24 mouse cellular contexts compared by ENCODE assay signal in genomic region chr1:89775750-89776149, GRCm38 (mm10).
"Had no signal": no experiment of that assay in that cellular context is flagged by ENCODE, and none has a peak within 500 bp of the region (broad histone marks: within the 10 kb centered on the region; RNA-seq: fewer than 3 reads in every experiment).

No protein-coding gene starts in this region.

- H3K4me1 ChIP-seq: intestine, embryonic 15.5 days; liver, embryonic 12.5 days had no signal

- DNase-seq: gastrocnemius, postnatal 10 days; gastrocnemius, postnatal 25 days; heart, adult 18-20 months; heart, postnatal 10 days; heart, postnatal 4 days; kidney, adult 18-20 months; kidney, adult 8-10 months; kidney, postnatal 10 days; kidney, postnatal 25 days; kidney, postnatal 4 days; layer of hippocampus, postnatal 36 days; left cerebral cortex, postnatal 4 days had no signal

- ATAC-seq: hindbrain, embryonic 16.5 days; inflammation-experienced regulatory T-cells, adult 6 months; intestine, embryonic 15.5 days; intestine, postnatal 0 days; liver, embryonic 12.5 days had no signal

- H3K27ac ChIP-seq: heart, embryonic 10.5 days; hindbrain, embryonic 10.5 days; hindbrain, embryonic 12.5 days; hindbrain, embryonic 14.5 days; intestine, embryonic 15.5 days; layer of hippocampus, adult 2 months; limb, embryonic 15.5 days; liver, embryonic 12.5 days had no signal

- H3K4me2 ChIP-seq: heart, embryonic 12.5 days; hindbrain, embryonic 12.5 days; hindbrain, embryonic 14.5 days; intestine, embryonic 15.5 days; limb, embryonic 15.5 days; liver, embryonic 12.5 days had no signal

- H3K36me3 ChIP-seq: hindbrain, embryonic 12.5 days; intestine, embryonic 15.5 days; liver, embryonic 12.5 days had no signal

- H3K4me3 ChIP-seq: heart, embryonic 10.5 days; heart, embryonic 12.5 days; hindbrain, embryonic 10.5 days; hindbrain, embryonic 12.5 days; intestine, embryonic 15.5 days; layer of hippocampus, adult 2 months; limb, embryonic 15.5 days; liver, embryonic 12.5 days had no signal

- H3K9ac ChIP-seq: heart, embryonic 12.5 days; hindbrain, embryonic 12.5 days; hindbrain, embryonic 14.5 days; intestine, embryonic 15.5 days; limb, embryonic 15.5 days; liver, embryonic 12.5 days had no signal

- H3K27me3 ChIP-seq: heart, embryonic 12.5 days; hindbrain, embryonic 12.5 days; intestine, embryonic 15.5 days; limb, embryonic 15.5 days; liver, embryonic 12.5 days had no signal

- H3K9me3 ChIP-seq: heart, embryonic 10.5 days; heart, embryonic 12.5 days; hindbrain, embryonic 10.5 days; hindbrain, embryonic 12.5 days; intestine, embryonic 15.5 days; limb, embryonic 15.5 days; liver, embryonic 12.5 days had no signal
